Mouse (Mus musculus) testis, adult 2 months (tissue): Measurements from ENCODE around the gene Mob3b.

Source experiments
- CTCF ChIP-seq: fragments of 200-500 bp; IDR thresholded peaks from 2 replicates; pipeline ENCODE4 v1.5.1; 2012; ENCODE audit warnings: low read depth, mild to moderate bottlenecking, inconsistent platforms, low read length, moderate library complexity; ENCODE audit not compliant: control insufficient read depth, insufficient read depth, insufficient replicate concordance
- POLR2A ChIP-seq: fragments of 200-500 bp; IDR thresholded peaks from 2 replicates; pipeline ENCODE4 v1.6.1; 2012; ENCODE audit warnings: low read depth, mild to moderate bottlenecking, inconsistent platforms, low read length, moderate library complexity; ENCODE audit not compliant: control insufficient read depth

DNA sequence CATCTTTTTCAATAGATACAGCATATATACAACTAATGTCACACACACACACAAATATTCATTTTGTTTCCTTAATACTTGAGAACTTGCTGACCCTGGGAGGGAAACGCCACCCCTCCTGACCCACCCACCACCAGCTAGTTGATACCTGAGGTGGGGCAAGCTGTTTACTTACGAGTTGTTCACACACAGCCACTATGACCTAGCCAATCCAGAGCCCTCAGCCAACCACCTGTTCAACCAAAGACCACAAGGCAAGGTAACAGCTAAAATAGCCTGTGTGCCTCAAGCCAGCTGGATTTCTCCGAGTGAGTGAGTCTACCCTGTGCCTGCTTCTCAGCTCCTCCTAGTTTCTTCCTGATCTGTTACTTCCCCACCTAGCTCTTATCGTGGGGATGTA is 172.9 kb downstream of the Mob3b start:
- TF ChIP-seq CTCF = no peak
- TF ChIP-seq POLR2A = no peak
